Mouse (Mus musculus): ENCODE measurements around the gene Ccdc85c. TPM values are rescaled to one million over a fixed set of nuclear protein-coding genes. Genes with fewer than 3 reads are reported as not detected.

The Ccdc85c gene
- polyA plus RNA-seq, 1 experiment from 2014 or later = 11.4 TPM

DNA sequence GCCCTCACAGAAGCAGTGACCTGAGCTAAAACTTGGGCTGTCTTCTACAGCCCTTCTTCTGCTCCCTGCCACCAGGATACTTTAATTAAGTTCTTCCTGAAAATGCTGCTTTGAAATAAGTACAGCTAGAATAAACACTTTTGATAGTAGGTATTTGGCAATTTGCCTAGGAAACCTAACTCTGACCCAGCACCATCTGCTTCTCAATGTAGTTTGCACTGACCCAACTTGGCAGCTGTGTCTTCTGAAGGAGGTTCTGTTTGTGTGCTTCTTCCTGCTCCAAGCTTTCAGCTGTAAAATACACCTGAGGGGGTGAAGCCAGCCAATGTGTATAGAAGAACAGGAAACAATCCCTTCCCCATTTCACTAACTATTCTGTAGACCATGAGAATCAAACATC is 103.9 kb downstream of the Ccdc85c start:
- DNase-seq (ENCODE audit: low spot score) = no peak
- Histone ChIP-seq H3K36me3 (replicated peaks) (no peaks in the 10 kb centered on the region), H3K27me3 (replicated peaks; ENCODE audit: low read depth, poor library complexity, severe bottlenecking) (no peaks in the 10 kb centered on the region), H3K4me1 (peaks cover 36% of the 10 kb centered on the region), H3K9me3 (no peaks in the 10 kb centered on the region), H3K27ac (replicated peaks) (no peak overlapping the region), H3K4me3 (no peak overlapping the region)

DNA sequence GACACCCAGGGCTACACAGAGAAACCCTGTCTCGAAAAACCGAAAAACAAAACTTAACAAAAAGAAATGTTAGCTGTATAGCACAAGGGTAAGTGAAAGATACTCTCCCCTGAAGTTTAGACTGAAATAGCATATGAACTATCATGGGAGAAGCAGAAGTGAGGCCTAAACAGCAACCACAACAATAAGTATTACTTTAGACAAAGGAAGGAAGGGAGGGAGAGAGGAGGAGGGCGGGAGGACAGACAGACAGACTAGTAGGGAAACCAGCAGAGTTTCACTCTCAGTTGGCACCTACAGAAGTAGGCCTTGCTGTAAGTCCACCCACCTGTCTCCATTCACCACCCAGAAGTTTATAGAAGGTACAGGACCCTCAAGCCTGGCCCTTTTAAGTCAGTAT is 104.8 kb downstream of the Ccdc85c start:
- H3K27ac ChIP-seq (replicated peaks) = no peak overlapping the region
- no peaks in the 10 kb centered on the region for H3K9me3 ChIP-seq
- H3K4me1 ChIP-seq = peaks cover 35% of the 10 kb centered on the region
- no peak for DNase-seq (ENCODE audit: low spot score)
- H3K4me3 ChIP-seq = no peak overlapping the region
- 95% methylated on average over 3 of the region's 3 CpGs for WGBS
- H3K36me3 ChIP-seq (replicated peaks) = no peaks in the 10 kb centered on the region
- H3K27me3 ChIP-seq (replicated peaks; ENCODE audit: low read depth, poor library complexity, severe bottlenecking) = no peaks in the 10 kb centered on the region

DNA sequence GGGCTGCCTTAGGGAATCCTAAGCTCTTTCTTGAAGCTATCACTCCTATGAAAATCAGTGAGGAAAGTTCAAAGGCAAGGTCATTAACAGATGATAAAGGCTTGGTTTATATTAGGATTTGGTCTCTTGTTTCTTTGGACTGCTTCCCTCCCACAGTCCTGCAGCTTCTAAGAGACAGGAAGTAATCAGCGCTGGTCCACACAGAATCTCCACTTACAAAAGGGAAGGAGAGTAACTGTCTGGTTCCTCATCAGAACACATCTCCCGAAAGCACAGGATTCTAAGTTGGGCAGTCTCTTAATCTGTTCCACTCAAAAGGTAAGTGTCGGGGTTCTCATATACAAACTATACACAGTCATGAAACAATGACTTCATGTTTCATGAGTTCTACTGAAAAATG is 106.3 kb downstream of the Ccdc85c start:
- no peak for DNase-seq (ENCODE audit: low spot score)
- WGBS = 82% methylated on average over 3 of the region's 3 CpGs

DNA sequence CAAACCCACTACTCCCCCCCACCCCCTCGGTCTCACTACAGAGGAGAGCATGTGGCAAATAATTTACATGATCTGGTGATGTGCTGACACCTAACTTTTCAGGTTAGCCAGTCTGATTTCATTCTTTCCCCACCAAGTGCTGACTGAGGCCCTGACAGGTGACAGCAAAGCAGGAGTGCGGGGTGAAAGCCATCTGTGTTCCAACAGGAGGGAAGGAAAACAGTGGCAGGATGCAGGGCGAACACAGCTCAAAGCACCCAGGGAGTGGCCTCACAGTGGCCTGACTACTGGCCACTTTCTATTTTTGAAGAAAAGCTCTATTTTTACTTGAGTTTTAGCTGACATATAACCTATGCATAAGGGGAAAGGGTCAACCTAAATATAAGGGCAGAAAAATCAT is 111.5 kb downstream of the Ccdc85c start:
- no peaks in the 10 kb centered on the region for H3K27me3 ChIP-seq (replicated peaks; ENCODE audit: low read depth, poor library complexity, severe bottlenecking)
- no peak overlapping the region for H3K4me3 ChIP-seq
- no peak overlapping the region for H3K27ac ChIP-seq (replicated peaks)
- no peaks in the 10 kb centered on the region for H3K9me3 ChIP-seq
- peaks cover 57% of the 10 kb centered on the region for H3K36me3 ChIP-seq (replicated peaks)
- peaks cover 2% of the 10 kb centered on the region; the same call in 1 of the 2 replicates for H3K4me1 ChIP-seq
- DNase-seq (ENCODE audit: low spot score) = no peak
- 89% methylated on average over 3 of the region's 3 CpGs for WGBS

More for the DNA sequence above, 106.3 kb downstream of the Ccdc85c start:
- Histone ChIP-seq H3K4me3 (no peak overlapping the region), H3K27me3 (replicated peaks; ENCODE audit: low read depth, poor library complexity, severe bottlenecking) (no peaks in the 10 kb centered on the region), H3K4me1 (peaks cover 27% of the 10 kb centered on the region), H3K9me3 (no peaks in the 10 kb centered on the region), H3K36me3 (replicated peaks) (peaks cover 7% of the 10 kb centered on the region), H3K27ac (replicated peaks) (no peak overlapping the region)

DNA sequence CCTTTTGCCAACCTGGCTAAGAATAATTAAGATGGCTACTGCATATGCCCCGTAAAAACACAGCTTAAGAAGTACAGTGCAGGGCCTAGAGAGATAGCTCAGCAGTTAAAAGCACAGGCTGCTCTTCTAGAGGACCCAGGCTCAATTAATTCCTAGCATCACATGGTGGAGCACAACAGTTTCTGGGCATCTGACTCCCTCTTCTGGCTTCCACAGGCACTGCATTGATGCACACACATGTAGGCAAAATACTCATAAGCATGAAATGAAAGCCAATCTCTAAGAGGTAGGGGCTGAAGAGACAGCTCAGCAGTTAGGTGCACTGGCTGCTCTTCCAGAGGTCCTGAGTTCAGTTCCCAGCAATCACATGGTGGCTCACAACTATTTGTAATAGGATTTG is 113.2 kb downstream of the Ccdc85c start:
- Histone ChIP-seq H3K4me3 (no peak overlapping the region), H3K36me3 (replicated peaks) (peaks cover 72% of the 10 kb centered on the region), H3K27ac (replicated peaks) (no peak overlapping the region), H3K27me3 (replicated peaks; ENCODE audit: low read depth, poor library complexity, severe bottlenecking) (no peaks in the 10 kb centered on the region), H3K4me1 (no peaks in the 10 kb centered on the region), H3K9me3 (no peaks in the 10 kb centered on the region)
- peak; percentile 19 for DNase-seq (ENCODE audit: low spot score)
- 91% methylated on average over 1 of the region's 1 CpGs for WGBS

DNA sequence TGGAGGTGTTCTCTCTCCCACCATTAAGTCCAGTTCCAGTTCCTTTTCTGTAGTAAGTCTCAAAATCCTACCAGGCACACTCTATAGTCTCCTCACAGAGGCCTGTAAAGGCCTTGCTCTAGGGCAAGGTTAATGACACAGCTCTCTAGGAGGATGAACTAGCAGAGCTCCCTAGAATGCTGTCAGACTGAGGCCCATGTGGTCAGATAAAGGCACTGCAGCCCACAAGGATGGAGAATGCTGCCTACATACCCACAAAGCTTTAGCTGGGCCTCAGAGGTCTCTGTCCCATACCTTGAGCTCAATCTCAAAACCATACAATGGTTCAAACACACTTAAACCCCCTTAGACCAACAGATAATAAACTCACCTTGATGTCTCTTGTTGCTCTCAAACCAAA is 115.4 kb downstream of the Ccdc85c start:
- Histone ChIP-seq H3K27ac (replicated peaks) (no peak overlapping the region), H3K9me3 (no peaks in the 10 kb centered on the region), H3K36me3 (replicated peaks) (peaks cover 91% of the 10 kb centered on the region), H3K27me3 (replicated peaks; ENCODE audit: low read depth, poor library complexity, severe bottlenecking) (no peaks in the 10 kb centered on the region), H3K4me3 (no peak overlapping the region), H3K4me1 (no peaks in the 10 kb centered on the region)
- no peak for DNase-seq (ENCODE audit: low spot score)

Other genes with a start within 250 kb of the Ccdc85c start
- 79.6 and 81.5 TPM in 2 replicates for gene Setd3, start 96.1 kb downstream of the Ccdc85c start, polyA plus RNA-seq (2016; fragmentation: Nextera tagmentation; extraction: Ambion mirVana)
- gene Ccnk, start 95.8 kb downstream of the Ccdc85c start, polyA plus RNA-seq (2016; fragmentation: Nextera tagmentation; extraction: Ambion mirVana) = 2.7 and 3.2 TPM in 2 replicates
- 0.72 and 0.99 TPM in 2 replicates for gene Hhipl1, start 30.8 kb upstream of the Ccdc85c start, polyA plus RNA-seq (2016; fragmentation: Nextera tagmentation; extraction: Ambion mirVana)
- 3.9 and 5.8 TPM in 2 replicates for gene Cyp46a1, start 59.0 kb upstream of the Ccdc85c start, polyA plus RNA-seq (2016; fragmentation: Nextera tagmentation; extraction: Ambion mirVana)
- 70.6 and 74.1 TPM in 2 replicates for gene Eml1, start 95.5 kb upstream of the Ccdc85c start, polyA plus RNA-seq (2016; fragmentation: Nextera tagmentation; extraction: Ambion mirVana)